Mouse (Mus musculus): ENCODE measurements around the gene Clint1. TPM values are rescaled to one million over a fixed set of nuclear protein-coding genes. Genes with fewer than 3 reads are reported as not detected.

Clint1 gene
- polyA plus RNA-seq, 1 experiment from 2014 or later = 52.2 TPM

GRCm38 (mm10) chr11:45900233-45901015 is 48.6 kb downstream of the Clint1 start:
- peak; percentile 70 for ATAC-seq (ENCODE audit: low read depth)
- WGBS (ENCODE audit: insufficient replicate concordance) = 81% methylated on average over 11 of the region's 11 CpGs
- no peaks in the 10 kb centered on the region for H3K9me3 ChIP-seq (replicated peaks; ENCODE audit: control insufficient read depth, low read length)
- no peak overlapping the region for H3K9ac ChIP-seq (ENCODE audit: low read depth, low read length)
- H3K4me2 ChIP-seq (ENCODE audit: low read depth, low read length) = no peak overlapping the region
- H3K4me3 ChIP-seq (ENCODE audit: low read depth, low read length) = no peak overlapping the region
- H3K27me3 ChIP-seq (ENCODE audit: control insufficient read depth, insufficient read depth, low read depth, low read length) = no peaks in the 10 kb centered on the region
- peaks cover 3% of the 10 kb centered on the region for H3K4me1 ChIP-seq (ENCODE audit: control insufficient read depth, low read depth, low read length)
- H3K27ac ChIP-seq (ENCODE audit: low read length) = no peak overlapping the region
- H3K36me3 ChIP-seq (ENCODE audit: control insufficient read depth, insufficient read depth) = peaks cover 31% of the 10 kb centered on the region

GRCm38 (mm10) chr11:45906109-45906786 is 54.4 kb downstream of the Clint1 start:
- peak overlapping the region; percentile 14; the same call in 1 of the 2 replicates for H3K4me2 ChIP-seq (ENCODE audit: low read depth, low read length)

DNA sequence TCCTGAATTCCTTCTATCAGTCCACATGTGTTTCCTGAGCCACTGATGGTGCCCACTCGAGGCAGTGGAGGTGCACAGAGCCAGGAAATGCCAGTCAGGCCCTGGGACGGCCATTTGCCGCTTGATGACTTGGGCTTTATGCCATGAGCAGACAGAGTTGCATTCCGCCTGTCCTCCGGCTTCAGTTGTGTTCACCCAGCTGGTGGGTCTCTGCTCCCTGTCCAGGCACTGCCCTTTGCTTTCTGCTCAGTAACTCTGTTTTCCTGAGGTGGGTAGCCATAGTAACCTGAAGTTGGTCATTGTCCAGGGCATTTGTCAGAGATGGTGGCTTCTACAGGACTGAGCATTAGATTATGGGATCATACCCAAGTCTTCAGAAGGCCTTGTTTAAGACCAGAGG is 55.5 kb downstream of the Clint1 start:
- H3K4me2 ChIP-seq (ENCODE audit: low read depth, low read length) = no peak overlapping the region
- peaks cover 71% of the 10 kb centered on the region for H3K36me3 ChIP-seq (ENCODE audit: control insufficient read depth, insufficient read depth)
- ATAC-seq (ENCODE audit: low read depth) = no peak
- H3K4me1 ChIP-seq (ENCODE audit: control insufficient read depth, low read depth, low read length) = peaks cover 13% of the 10 kb centered on the region
- no peaks in the 10 kb centered on the region for H3K9me3 ChIP-seq (replicated peaks; ENCODE audit: control insufficient read depth, low read length)
- H3K27me3 ChIP-seq (ENCODE audit: control insufficient read depth, insufficient read depth, low read depth, low read length) = no peaks in the 10 kb centered on the region
- no peak overlapping the region for H3K9ac ChIP-seq (ENCODE audit: low read depth, low read length)
- H3K4me3 ChIP-seq (ENCODE audit: low read depth, low read length) = no peak overlapping the region
- 75% methylated on average over 5 of the region's 5 CpGs for WGBS (ENCODE audit: insufficient replicate concordance)
- no peak overlapping the region for H3K27ac ChIP-seq (ENCODE audit: low read length)

More at GRCm38 (mm10) chr11:45906109-45906786, 54.4 kb downstream of the Clint1 start:
- peaks cover 70% of the 10 kb centered on the region for H3K36me3 ChIP-seq (ENCODE audit: control insufficient read depth, insufficient read depth)
- H3K4me3 ChIP-seq (ENCODE audit: low read depth, low read length) = no peak overlapping the region
- peaks cover 13% of the 10 kb centered on the region for H3K4me1 ChIP-seq (ENCODE audit: control insufficient read depth, low read depth, low read length)
- H3K9me3 ChIP-seq (replicated peaks; ENCODE audit: control insufficient read depth, low read length) = no peaks in the 10 kb centered on the region
- H3K27ac ChIP-seq (ENCODE audit: low read length) = no peak overlapping the region
- ATAC-seq (ENCODE audit: low read depth) = peak; percentile 88
- H3K27me3 ChIP-seq (ENCODE audit: control insufficient read depth, insufficient read depth, low read depth, low read length) = no peaks in the 10 kb centered on the region
- WGBS (ENCODE audit: insufficient replicate concordance) = 33% methylated on average over 8 of the region's 8 CpGs
- no peak overlapping the region for H3K9ac ChIP-seq (ENCODE audit: low read depth, low read length)

DNA sequence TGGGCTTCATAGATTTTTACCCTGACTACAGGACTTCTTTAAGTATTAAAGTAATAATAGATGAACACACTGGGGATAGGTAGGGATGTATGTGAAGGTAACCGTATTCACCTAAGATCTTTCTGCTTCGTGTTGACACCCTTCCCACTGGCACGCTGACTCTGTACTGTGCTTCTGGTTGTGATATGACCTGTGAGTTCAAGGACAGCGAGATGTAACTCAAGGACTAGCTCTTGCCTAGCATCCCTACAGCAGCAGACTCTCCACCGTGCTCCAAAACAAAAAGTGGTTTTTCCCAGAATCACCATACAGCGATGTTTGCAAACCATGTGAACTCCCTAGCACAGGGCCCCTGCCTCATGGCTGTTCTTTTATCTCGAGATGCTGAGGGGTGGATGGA is 56.2 kb downstream of the Clint1 start:
- no peaks in the 10 kb centered on the region for H3K27me3 ChIP-seq (ENCODE audit: control insufficient read depth, insufficient read depth, low read depth, low read length)
- H3K4me2 ChIP-seq (ENCODE audit: low read depth, low read length) = no peak overlapping the region
- no peak overlapping the region for H3K9ac ChIP-seq (ENCODE audit: low read depth, low read length)
- peaks cover 13% of the 10 kb centered on the region for H3K4me1 ChIP-seq (ENCODE audit: control insufficient read depth, low read depth, low read length)
- no peak overlapping the region for H3K4me3 ChIP-seq (ENCODE audit: low read depth, low read length)
- WGBS (ENCODE audit: insufficient replicate concordance) = 87% methylated on average over 7 of the region's 7 CpGs
- no peaks in the 10 kb centered on the region for H3K9me3 ChIP-seq (replicated peaks; ENCODE audit: control insufficient read depth, low read length)
- peaks cover 67% of the 10 kb centered on the region for H3K36me3 ChIP-seq (ENCODE audit: control insufficient read depth, insufficient read depth)
- ATAC-seq (ENCODE audit: low read depth) = no peak
- no peak overlapping the region for H3K27ac ChIP-seq (ENCODE audit: low read length)

- no peaks in the 10 kb centered on the region for H3K9me3 ChIP-seq (replicated peaks; ENCODE audit: control insufficient read depth, low read length)
- H3K4me2 ChIP-seq (ENCODE audit: low read depth, low read length) = no peak overlapping the region
- no peaks in the 10 kb centered on the region for H3K27me3 ChIP-seq (ENCODE audit: control insufficient read depth, insufficient read depth, low read depth, low read length)
- peaks cover 61% of the 10 kb centered on the region for H3K36me3 ChIP-seq (ENCODE audit: control insufficient read depth, insufficient read depth)
- ATAC-seq (ENCODE audit: low read depth) = no peak
- peaks cover 13% of the 10 kb centered on the region for H3K4me1 ChIP-seq (ENCODE audit: control insufficient read depth, low read depth, low read length)
- H3K27ac ChIP-seq (ENCODE audit: low read length) = no peak overlapping the region
- H3K9ac ChIP-seq (ENCODE audit: low read depth, low read length) = no peak overlapping the region
- no peak overlapping the region for H3K4me3 ChIP-seq (ENCODE audit: low read depth, low read length)
- WGBS (ENCODE audit: insufficient replicate concordance) = 90% methylated on average over 7 of the region's 7 CpGs
Observed at GRCm38 (mm10) chr11:45908894-45909293, 57.0 kb downstream of the Clint1 start.

GRCm38 (mm10) chr11:45910701-45911100 is 58.9 kb downstream of the Clint1 start:
- H3K9ac ChIP-seq (ENCODE audit: low read depth, low read length) = no peak overlapping the region
- no peaks in the 10 kb centered on the region for H3K9me3 ChIP-seq (replicated peaks; ENCODE audit: control insufficient read depth, low read length)
- H3K4me3 ChIP-seq (ENCODE audit: low read depth, low read length) = no peak overlapping the region
- H3K4me2 ChIP-seq (ENCODE audit: low read depth, low read length) = no peak overlapping the region
- peaks cover 9% of the 10 kb centered on the region for H3K4me1 ChIP-seq (ENCODE audit: control insufficient read depth, low read depth, low read length)
- no peak for ATAC-seq (ENCODE audit: low read depth)
- H3K27ac ChIP-seq (ENCODE audit: low read length) = no peak overlapping the region
- peaks cover 54% of the 10 kb centered on the region for H3K36me3 ChIP-seq (ENCODE audit: control insufficient read depth, insufficient read depth)
- 93% methylated on average over 5 of the region's 5 CpGs for WGBS (ENCODE audit: insufficient replicate concordance)
- no peaks in the 10 kb centered on the region for H3K27me3 ChIP-seq (ENCODE audit: control insufficient read depth, insufficient read depth, low read depth, low read length)

- peaks cover 7% of the 10 kb centered on the region for H3K36me3 ChIP-seq (ENCODE audit: control insufficient read depth, insufficient read depth)
- H3K4me2 ChIP-seq (ENCODE audit: low read depth, low read length) = no peak overlapping the region
- ATAC-seq (ENCODE audit: low read depth) = no peak
- no peak overlapping the region for H3K27ac ChIP-seq (ENCODE audit: low read length)
- 78% methylated on average over 10 of the region's 10 CpGs for WGBS (ENCODE audit: insufficient replicate concordance)
- no peak overlapping the region for H3K9ac ChIP-seq (ENCODE audit: low read depth, low read length)
- no peak overlapping the region for H3K4me3 ChIP-seq (ENCODE audit: low read depth, low read length)
- H3K4me1 ChIP-seq (ENCODE audit: control insufficient read depth, low read depth, low read length) = no peaks in the 10 kb centered on the region
- no peaks in the 10 kb centered on the region for H3K27me3 ChIP-seq (ENCODE audit: control insufficient read depth, insufficient read depth, low read depth, low read length)
- H3K9me3 ChIP-seq (replicated peaks; ENCODE audit: control insufficient read depth, low read length) = no peaks in the 10 kb centered on the region
Observed at GRCm38 (mm10) chr11:45916196-45916595, 64.3 kb downstream of the Clint1 start.

GRCm38 (mm10) chr11:45918018-45918417 is 66.2 kb downstream of the Clint1 start:
- no peak for ATAC-seq (ENCODE audit: low read depth)
- Histone ChIP-seq H3K27me3 (ENCODE audit: control insufficient read depth, insufficient read depth, low read depth, low read length) (no peaks in the 10 kb centered on the region), H3K36me3 (ENCODE audit: control insufficient read depth, insufficient read depth) (no peaks in the 10 kb centered on the region), H3K27ac (ENCODE audit: low read length) (no peak overlapping the region), H3K4me2 (ENCODE audit: low read depth, low read length) (no peak overlapping the region), H3K9me3 (replicated peaks; ENCODE audit: control insufficient read depth, low read length) (no peaks in the 10 kb centered on the region), H3K4me3 (ENCODE audit: low read depth, low read length) (no peak overlapping the region), H3K9ac (ENCODE audit: low read depth, low read length) (no peak overlapping the region), H3K4me1 (ENCODE audit: control insufficient read depth, low read depth, low read length) (no peaks in the 10 kb centered on the region; the same call in 1 of the 2 replicates)
- WGBS (ENCODE audit: insufficient replicate concordance) = 70% methylated on average over 6 of the region's 6 CpGs

DNA sequence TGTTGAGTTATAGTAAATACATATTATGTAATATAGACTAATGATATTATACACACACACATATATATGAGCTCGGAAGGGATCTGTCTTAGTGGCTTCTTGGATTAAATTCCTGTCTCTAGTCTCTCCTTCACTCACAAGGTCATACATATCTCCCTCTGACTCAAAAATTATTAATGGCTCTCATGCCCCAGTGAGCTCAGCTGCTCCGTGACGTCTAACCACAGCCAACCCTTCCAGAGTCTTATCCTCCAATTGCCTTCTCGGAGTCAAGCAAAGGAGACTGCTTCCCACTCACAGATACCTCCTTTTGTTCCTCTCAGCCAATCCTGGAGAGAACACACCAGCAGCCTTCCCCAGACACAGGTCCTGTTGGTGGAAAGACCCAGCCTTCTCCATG is 67.0 kb downstream of the Clint1 start:
- H3K27ac ChIP-seq (ENCODE audit: low read length) = no peak overlapping the region
- no peak overlapping the region for H3K9ac ChIP-seq (ENCODE audit: low read depth, low read length)
- no peak for ATAC-seq (ENCODE audit: low read depth)
- H3K4me1 ChIP-seq (ENCODE audit: control insufficient read depth, low read depth, low read length) = no peaks in the 10 kb centered on the region; the same call in 1 of the 2 replicates
- H3K4me2 ChIP-seq (ENCODE audit: low read depth, low read length) = no peak overlapping the region
- H3K4me3 ChIP-seq (ENCODE audit: low read depth, low read length) = no peak overlapping the region
- 60% methylated on average over 4 of the region's 4 CpGs for WGBS (ENCODE audit: insufficient replicate concordance)
- H3K36me3 ChIP-seq (ENCODE audit: control insufficient read depth, insufficient read depth) = no peaks in the 10 kb centered on the region
- no peaks in the 10 kb centered on the region for H3K9me3 ChIP-seq (replicated peaks; ENCODE audit: control insufficient read depth, low read length)
- no peaks in the 10 kb centered on the region for H3K27me3 ChIP-seq (ENCODE audit: control insufficient read depth, insufficient read depth, low read depth, low read length)
